Mouse (Mus musculus) 416B (cell line): ENCODE data around the gene Adamts17.

Source experiments
- DNase-seq: peaks from one replicate; pipeline ENCODE4 v3.0.0; 2011; ENCODE audit warnings: low read depth

Adamts17 gene

DNA sequence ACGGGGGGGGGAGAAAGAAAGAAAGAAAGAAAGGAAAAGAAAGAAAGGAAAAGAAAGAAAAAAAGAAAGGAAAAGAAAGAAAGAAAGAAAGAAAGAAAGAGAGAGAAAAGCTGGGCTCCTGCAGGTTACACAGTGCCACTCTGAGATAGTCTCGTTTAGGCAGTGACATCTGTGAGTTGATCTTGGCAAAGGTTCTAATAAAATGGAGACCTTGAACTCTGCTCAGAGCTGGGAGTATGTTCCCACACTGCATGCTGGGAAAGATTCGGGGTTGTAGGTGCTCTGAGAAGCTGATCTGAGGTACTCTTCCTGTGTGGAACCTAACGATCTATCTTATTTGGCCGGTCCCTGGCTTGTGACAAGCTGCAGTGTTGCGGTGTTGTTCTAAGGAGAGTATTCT is 7.0 kb downstream of the Adamts17 start:
- no peak for DNase-seq

DNA sequence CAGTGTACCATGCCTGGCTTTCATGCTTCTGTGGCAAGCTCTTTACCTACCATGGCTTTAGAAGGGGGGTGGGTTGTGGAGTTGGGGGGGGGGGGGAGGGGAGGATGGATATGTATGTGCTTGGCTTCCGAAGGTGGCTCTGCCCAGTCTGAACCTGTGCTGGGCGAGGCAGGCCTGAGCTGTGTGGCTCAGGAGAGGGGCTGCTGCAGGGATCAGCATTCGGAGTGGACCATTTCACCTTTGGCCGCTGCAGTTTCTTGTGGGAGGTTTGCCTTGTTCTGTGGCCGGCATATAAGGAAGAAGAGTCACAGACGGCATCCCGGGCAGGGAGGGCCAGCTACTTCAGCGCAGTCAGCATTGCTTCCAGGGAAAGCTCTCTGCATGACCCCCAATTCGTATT is 7.8 kb downstream of the Adamts17 start:
- DNase-seq = no peak

DNA sequence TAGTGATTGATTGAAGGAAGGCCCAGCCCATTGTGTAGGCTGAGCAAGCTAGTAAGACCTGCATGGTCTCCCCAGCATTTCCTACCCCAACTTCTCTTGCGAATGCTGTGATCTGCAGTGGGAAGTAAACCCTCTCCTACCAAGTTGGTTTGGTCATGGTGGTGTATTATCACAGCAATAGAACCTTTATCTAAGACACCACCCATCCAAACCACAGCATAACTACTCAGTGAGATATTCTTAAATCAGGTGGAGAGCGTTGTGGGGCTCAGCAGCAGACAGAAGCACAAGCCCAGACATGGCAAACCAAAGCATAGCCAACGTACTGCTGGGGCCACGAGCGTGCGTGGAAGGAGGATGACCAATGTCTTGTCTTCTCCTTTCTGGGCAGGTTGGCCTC is 9.8 kb downstream of the Adamts17 start:
- DNase-seq = no peak

DNA sequence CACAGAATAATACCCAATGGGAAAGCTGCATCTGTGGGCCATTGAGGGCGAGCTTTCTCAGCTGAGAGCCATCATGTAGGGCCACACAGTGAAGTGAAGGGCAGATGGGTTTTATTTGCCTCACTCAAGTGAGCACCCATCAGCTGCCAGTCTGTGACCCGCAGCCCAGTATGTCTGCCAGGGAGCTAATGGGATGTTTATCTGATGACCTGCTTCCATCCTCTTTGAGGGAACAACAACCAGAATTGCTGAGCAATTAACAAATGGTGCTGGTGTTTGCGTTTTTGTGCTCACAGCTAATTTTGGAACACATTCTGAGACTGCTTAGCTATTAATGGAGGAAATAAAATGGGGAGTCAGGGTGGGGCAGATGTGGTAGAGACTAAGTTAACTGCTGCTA is 12.6 kb downstream of the Adamts17 start:
- no peak for DNase-seq

- no peak for DNase-seq
Observed at GRCm38 (mm10) chr7:66857610-66858009, 18.1 kb downstream of the Adamts17 start.

GRCm38 (mm10) chr7:66858247-66859075 is 18.9 kb downstream of the Adamts17 start:
- no peak for DNase-seq

DNA sequence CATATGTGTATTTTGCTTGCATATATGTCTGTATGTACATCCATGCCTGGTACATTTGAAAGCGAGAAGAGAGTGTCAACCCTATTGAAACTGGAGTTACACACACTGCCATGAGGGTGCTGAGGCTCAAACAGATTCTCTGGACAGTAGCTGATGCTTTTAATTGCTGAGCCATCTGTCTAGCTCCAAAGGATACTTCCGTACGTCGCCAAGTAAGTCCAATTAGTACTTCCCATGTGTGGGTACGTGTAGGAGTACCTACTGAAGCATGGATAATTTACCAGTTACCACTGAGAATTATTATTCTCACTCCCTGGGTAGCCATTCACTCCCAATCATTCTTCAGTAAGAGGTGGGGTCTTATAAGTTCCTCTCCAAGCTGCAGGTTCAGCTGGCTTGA is 19.7 kb downstream of the Adamts17 start:
- no peak for DNase-seq

- DNase-seq = no peak
Observed at GRCm38 (mm10) chr7:66866944-66867718, 27.6 kb downstream of the Adamts17 start.

GRCm38 (mm10) chr7:66867719-66868501 is 28.4 kb downstream of the Adamts17 start:
- DNase-seq = no peak

DNA sequence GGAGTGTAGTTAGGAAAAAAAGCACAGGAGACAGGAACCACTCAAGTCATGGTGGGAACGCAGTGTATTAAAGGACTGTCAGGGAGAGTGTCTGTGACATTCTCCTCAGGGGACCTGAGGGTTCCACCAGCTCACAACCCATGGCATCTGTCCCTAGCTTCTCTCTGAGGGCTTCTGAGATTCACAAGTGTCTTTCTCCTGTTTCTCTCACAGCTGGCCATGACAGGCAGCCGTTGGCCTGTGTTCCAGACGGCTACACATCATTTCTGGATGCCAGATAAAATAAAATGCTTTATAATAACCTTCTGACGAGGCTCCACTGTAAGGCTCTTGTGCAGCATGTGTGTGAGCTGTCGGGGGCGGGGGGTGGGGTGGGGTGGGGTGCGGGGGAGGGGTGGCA is 32.0 kb downstream of the Adamts17 start:
- no peak for DNase-seq

DNA sequence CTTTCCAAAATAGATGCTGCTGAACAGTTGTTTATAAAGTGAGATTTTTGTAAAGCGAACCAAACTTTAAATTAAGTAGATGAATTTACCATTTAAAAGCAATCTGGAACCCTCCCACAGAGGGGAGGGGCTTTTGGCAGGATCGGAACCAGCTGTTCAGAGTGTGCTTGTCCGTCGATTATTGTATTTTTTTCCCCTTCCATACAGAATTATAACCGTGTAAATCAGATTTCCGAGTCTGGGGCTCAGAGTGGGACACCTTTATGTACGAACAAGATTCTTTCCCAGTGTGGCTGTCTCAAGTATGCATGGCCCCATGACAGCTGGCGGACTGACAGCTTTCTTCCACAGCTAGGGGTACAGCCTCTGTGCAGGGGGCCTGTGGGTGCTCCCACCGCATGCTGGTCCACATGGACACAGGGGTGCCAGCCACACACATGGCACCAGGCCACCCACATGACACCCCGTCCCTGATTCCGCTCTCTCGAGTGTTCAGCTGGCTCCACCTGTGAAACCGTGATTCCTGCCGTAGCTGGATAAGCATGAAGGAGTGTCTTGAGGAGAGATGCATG is 32.5 kb downstream of the Adamts17 start:
- DNase-seq = no peak

DNA sequence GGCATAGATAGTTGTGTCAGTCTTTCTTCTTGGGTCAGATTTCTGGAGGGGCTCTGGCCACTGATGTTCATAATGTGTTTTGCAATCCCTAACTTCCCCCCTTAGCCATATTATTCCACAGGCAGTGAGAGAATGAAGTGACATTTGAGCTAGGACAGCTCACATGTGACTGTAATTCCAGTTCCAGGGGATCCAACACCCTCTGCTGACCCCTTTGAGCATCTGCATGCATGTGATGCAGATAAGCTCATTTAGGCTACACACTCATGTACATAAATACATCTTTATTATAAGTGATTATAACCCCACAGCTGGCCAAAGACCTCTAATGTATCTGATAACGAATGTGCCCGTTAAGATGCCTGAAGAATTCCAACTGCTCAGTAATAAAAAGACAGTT is 33.7 kb downstream of the Adamts17 start:
- no peak for DNase-seq

DNA sequence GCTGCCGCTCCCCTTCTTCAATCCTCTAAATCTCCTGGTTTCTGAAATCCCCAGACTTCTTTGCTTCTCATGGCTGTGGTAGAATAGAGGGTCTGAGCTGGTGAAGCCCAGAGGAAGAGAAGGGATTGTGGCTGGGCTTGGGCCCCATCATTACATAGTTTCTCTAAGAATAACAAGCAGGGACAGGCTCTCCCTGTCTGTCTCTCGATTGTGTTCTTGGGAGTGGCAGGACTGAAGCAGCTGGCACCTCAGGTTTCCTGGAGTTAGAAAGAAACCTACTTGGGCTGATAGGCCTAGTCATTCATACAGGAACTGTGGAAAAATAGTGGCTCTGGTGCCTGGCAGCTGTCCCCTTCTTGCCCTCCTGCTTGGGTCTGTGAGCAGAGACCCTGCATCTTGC is 51.9 kb downstream of the Adamts17 start:
- DNase-seq = no peak

DNA sequence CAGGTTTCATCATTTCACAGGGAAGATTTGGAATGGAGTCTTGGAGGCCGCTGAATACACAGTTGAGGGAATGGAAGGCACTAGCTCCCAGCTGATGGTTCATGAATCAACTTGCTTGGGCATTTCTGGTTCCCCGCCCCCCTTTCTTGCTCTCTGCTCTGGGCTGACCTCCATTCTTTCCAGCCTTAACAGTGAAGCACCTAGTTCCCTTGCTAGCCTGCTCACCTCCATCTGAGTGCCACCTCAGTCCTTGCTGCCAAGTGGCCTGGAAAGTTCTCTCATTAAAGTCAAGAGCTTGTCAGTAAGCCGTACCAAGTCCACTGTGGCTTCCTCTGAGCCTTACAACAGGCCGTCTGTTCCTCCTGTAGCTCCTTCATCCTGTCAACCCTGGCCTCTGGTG is 52.6 kb downstream of the Adamts17 start:
- no peak for DNase-seq

- no peak for DNase-seq
Observed at GRCm38 (mm10) chr7:66902376-66902775, 62.8 kb downstream of the Adamts17 start.

GRCm38 (mm10) chr7:66903014-66903413 is 63.5 kb downstream of the Adamts17 start:
- no peak for DNase-seq

DNA sequence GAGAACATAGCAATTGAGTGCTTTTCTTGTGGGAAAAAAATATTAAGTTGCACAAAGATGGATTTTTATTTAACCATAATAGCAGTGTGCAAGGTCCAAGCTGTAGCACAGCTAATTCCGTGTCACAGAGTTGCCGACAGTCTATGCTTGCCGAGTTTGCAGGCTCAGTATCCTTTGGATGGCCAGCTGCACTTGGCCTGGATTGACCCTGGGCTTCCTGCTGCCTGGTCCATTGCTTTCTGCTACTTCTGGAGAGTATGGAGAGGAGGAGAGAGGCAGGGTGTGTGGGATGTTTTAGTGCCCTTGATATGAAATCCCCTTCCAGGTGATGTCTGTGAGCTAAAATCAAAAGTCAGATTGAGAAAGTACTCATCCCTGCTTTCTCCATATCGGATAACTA is 66.4 kb downstream of the Adamts17 start:
- DNase-seq = no peak

- DNase-seq = no peak
Observed at GRCm38 (mm10) chr7:66912866-66913265, 73.3 kb downstream of the Adamts17 start.

GRCm38 (mm10) chr7:66923595-66923994 is 84.1 kb downstream of the Adamts17 start:
- no peak for DNase-seq

- DNase-seq = no peak
Observed at GRCm38 (mm10) chr7:66924104-66924503, 84.6 kb downstream of the Adamts17 start.

- no peak for DNase-seq
Observed at GRCm38 (mm10) chr7:66929263-66929662, 89.7 kb downstream of the Adamts17 start.

GRCm38 (mm10) chr7:66931291-66931690 is 91.8 kb downstream of the Adamts17 start:
- no peak for DNase-seq
